Mouse (Mus musculus): ENCODE measurements around the gene Tmem120a. TPM values are rescaled to one million over a fixed set of nuclear protein-coding genes. Genes with fewer than 3 reads are reported as not detected.
A peak's percentile ranks its signal among the peaks of the same experiment; 100 is the strongest.

Gene Tmem120a
- polyA plus RNA-seq, 1 experiment from 2014 or later: 127 TPM

- Histone ChIP-seq H3K4me2 (replicated peaks; ENCODE audit: low read depth) (no peak overlapping the region), H3K27ac (ENCODE audit: low read depth, low read length) (no peak overlapping the region), H3K27me3 (replicated peaks; ENCODE audit: control insufficient read depth, insufficient read depth, low read length) (no peaks in the 10 kb centered on the region), H3K9ac (ENCODE audit: low read depth, low read length) (no peak overlapping the region), H3K36me3 (ENCODE audit: control insufficient read depth, insufficient read depth) (peaks cover 30% of the 10 kb centered on the region), H3K4me3 (ENCODE audit: low read depth, low read length) (no peak overlapping the region), H3K4me1 (replicated peaks; ENCODE audit: control insufficient read depth, insufficient read depth, low read length) (no peaks in the 10 kb centered on the region), H3K9me3 (ENCODE audit: control insufficient read depth) (no peaks in the 10 kb centered on the region)
- no peak for ATAC-seq
- WGBS: 60% methylated on average over 10 of the region's 10 CpGs
- peak; percentile 54 for TF ChIP-seq CTCF (IDR thresholded peaks at IDR 0.05; ENCODE audit: low read depth)
These were observed 28.6 kb downstream of the Tmem120a start for GRCm38 (mm10) chr5:135715624-135716023.

- Histone ChIP-seq H3K27ac (ENCODE audit: low read depth, low read length) (peak overlapping the region; percentile 66), H3K9me3 (ENCODE audit: control insufficient read depth) (no peaks in the 10 kb centered on the region), H3K4me2 (replicated peaks; ENCODE audit: low read depth) (no peak overlapping the region), H3K9ac (ENCODE audit: low read depth, low read length) (no peak overlapping the region), H3K4me1 (replicated peaks; ENCODE audit: control insufficient read depth, insufficient read depth, low read length) (no peaks in the 10 kb centered on the region), H3K4me3 (ENCODE audit: low read depth, low read length) (no peak overlapping the region), H3K36me3 (ENCODE audit: control insufficient read depth, insufficient read depth) (peaks cover 27% of the 10 kb centered on the region), H3K27me3 (replicated peaks; ENCODE audit: control insufficient read depth, insufficient read depth, low read length) (no peaks in the 10 kb centered on the region)
- whole genome bisulfite sequencing: 62% methylated on average over 16 of the region's 16 CpGs
- no peak for TF ChIP-seq CTCF (IDR thresholded peaks at IDR 0.05; ENCODE audit: low read depth)
- peak; percentile 71 for ATAC-seq
These were observed 30.6 kb downstream of the Tmem120a start for GRCm38 (mm10) chr5:135713441-135714218.

GRCm38 (mm10) chr5:135712803-135713202 is 31.4 kb downstream of the Tmem120a start:
- no peak for ATAC-seq
- peak overlapping the region; percentile 22; the same call in 1 of the 2 replicates for H3K27ac ChIP-seq (ENCODE audit: low read depth, low read length)
- peaks cover 20% of the 10 kb centered on the region for H3K36me3 ChIP-seq (ENCODE audit: control insufficient read depth, insufficient read depth)
- no peak overlapping the region for H3K4me2 ChIP-seq (replicated peaks; ENCODE audit: low read depth)
- H3K4me1 ChIP-seq (replicated peaks; ENCODE audit: control insufficient read depth, insufficient read depth, low read length): no peaks in the 10 kb centered on the region
- TF ChIP-seq CTCF (IDR thresholded peaks at IDR 0.05; ENCODE audit: low read depth): no peak
- WGBS: 42% methylated on average over 4 of the region's 4 CpGs
- no peaks in the 10 kb centered on the region for H3K9me3 ChIP-seq (ENCODE audit: control insufficient read depth)
- H3K9ac ChIP-seq (ENCODE audit: low read depth, low read length): no peak overlapping the region
- no peaks in the 10 kb centered on the region for H3K27me3 ChIP-seq (replicated peaks; ENCODE audit: control insufficient read depth, insufficient read depth, low read length)
- H3K4me3 ChIP-seq (ENCODE audit: low read depth, low read length): no peak overlapping the region

- H3K27ac ChIP-seq (ENCODE audit: low read depth, low read length): no peak overlapping the region
- no peak for ATAC-seq
- H3K4me3 ChIP-seq (ENCODE audit: low read depth, low read length): no peak overlapping the region
- no peak overlapping the region for H3K9ac ChIP-seq (ENCODE audit: low read depth, low read length)
- WGBS: 92% methylated on average over 13 of the region's 13 CpGs
- no peaks in the 10 kb centered on the region for H3K4me1 ChIP-seq (replicated peaks; ENCODE audit: control insufficient read depth, insufficient read depth, low read length)
- H3K4me2 ChIP-seq (replicated peaks; ENCODE audit: low read depth): no peak overlapping the region
- peaks cover 15% of the 10 kb centered on the region for H3K36me3 ChIP-seq (ENCODE audit: control insufficient read depth, insufficient read depth)
- TF ChIP-seq CTCF (IDR thresholded peaks at IDR 0.05; ENCODE audit: low read depth): no peak
- H3K27me3 ChIP-seq (replicated peaks; ENCODE audit: control insufficient read depth, insufficient read depth, low read length): no peaks in the 10 kb centered on the region
- no peaks in the 10 kb centered on the region for H3K9me3 ChIP-seq (ENCODE audit: control insufficient read depth)
These were observed 32.5 kb downstream of the Tmem120a start for GRCm38 (mm10) chr5:135711582-135712355.

GRCm38 (mm10) chr5:135710599-135711214 is 33.5 kb downstream of the Tmem120a start:
- H3K4me2 ChIP-seq (replicated peaks; ENCODE audit: low read depth): no peak overlapping the region
- no peak overlapping the region for H3K27ac ChIP-seq (ENCODE audit: low read depth, low read length)
- H3K27me3 ChIP-seq (replicated peaks; ENCODE audit: control insufficient read depth, insufficient read depth, low read length): no peaks in the 10 kb centered on the region
- no peaks in the 10 kb centered on the region for H3K9me3 ChIP-seq (ENCODE audit: control insufficient read depth)
- no peaks in the 10 kb centered on the region for H3K4me1 ChIP-seq (replicated peaks; ENCODE audit: control insufficient read depth, insufficient read depth, low read length)
- no peak for ATAC-seq
- no peak overlapping the region for H3K9ac ChIP-seq (ENCODE audit: low read depth, low read length)
- no peak overlapping the region for H3K4me3 ChIP-seq (ENCODE audit: low read depth, low read length)
- peaks cover 6% of the 10 kb centered on the region; the same call in 1 of the 2 replicates for H3K36me3 ChIP-seq (ENCODE audit: control insufficient read depth, insufficient read depth)
- TF ChIP-seq CTCF (IDR thresholded peaks at IDR 0.05; ENCODE audit: low read depth): no peak
- 82% methylated on average over 7 of the region's 7 CpGs for WGBS

- no peak overlapping the region for H3K27ac ChIP-seq (ENCODE audit: low read depth, low read length)
- 90% methylated on average over 5 of the region's 5 CpGs for WGBS
- H3K9ac ChIP-seq (ENCODE audit: low read depth, low read length): no peak overlapping the region
- H3K27me3 ChIP-seq (replicated peaks; ENCODE audit: control insufficient read depth, insufficient read depth, low read length): no peaks in the 10 kb centered on the region
- ATAC-seq: no peak
- H3K4me2 ChIP-seq (replicated peaks; ENCODE audit: low read depth): no peak overlapping the region
- H3K4me3 ChIP-seq (ENCODE audit: low read depth, low read length): no peak overlapping the region
- H3K36me3 ChIP-seq (ENCODE audit: control insufficient read depth, insufficient read depth): peaks cover 4% of the 10 kb centered on the region; the same call in 1 of the 2 replicates
- H3K4me1 ChIP-seq (replicated peaks; ENCODE audit: control insufficient read depth, insufficient read depth, low read length): no peaks in the 10 kb centered on the region
- no peaks in the 10 kb centered on the region for H3K9me3 ChIP-seq (ENCODE audit: control insufficient read depth)
- TF ChIP-seq CTCF (IDR thresholded peaks at IDR 0.05; ENCODE audit: low read depth): no peak
These were observed 34.5 kb downstream of the Tmem120a start for GRCm38 (mm10) chr5:135709716-135710115.

All from intestine, postnatal 0 days (tissue).